Mouse (Mus musculus): ENCODE data around the gene Zyg11b.

- no peak for TF ChIP-seq CTCF (IDR thresholded peaks at IDR 0.05; ENCODE audit: control insufficient read depth, insufficient read depth, insufficient replicate concordance, low read depth, low read length)
- no peak for TF ChIP-seq POLR2A (IDR thresholded peaks at IDR 0.05; ENCODE audit: control insufficient read depth, low read depth, low read length)
Measured at GRCm38 (mm10) chr4:108192821-108193323, 108.0 kb downstream of the Zyg11b start.

Data from testis, adult 2 months (tissue).